Mouse (Mus musculus) forebrain, embryonic 11.5 days (tissue): ENCODE measurements around the gene Cd300e. TPM values are rescaled to one million over a fixed set of nuclear protein-coding genes. Genes with fewer than 3 reads are reported as not detected.

Experiments
- ATAC-seq: fragments of 200-750 bp; cut with Nextera tagmentation; replicated peaks from 2 replicates; pipeline ENCODE4 v1.8.0; 2017; ENCODE audit warnings: moderate TSS enrichment; ENCODE audit not compliant: low FRiP score
- DNase-seq: peaks from one replicate; pipeline ENCODE4 v3.0.0-alpha.2; 2017; ENCODE audit warnings: low spot score
- H3K27ac ChIP-seq: fragments of 300-500 bp; sonication (generic); 2 replicates; pipeline ENCODE4 v1.5.1; 2014; ENCODE audit warnings: low read depth, low read length
- H3K27me3 ChIP-seq: fragments of 300-500 bp; sonication (generic); 2 replicates; pipeline ENCODE4 v1.6.1; 2014; ENCODE audit warnings: mild to moderate bottlenecking, low read length, mixed read lengths; ENCODE audit not compliant: control insufficient read depth, insufficient read depth
- H3K36me3 ChIP-seq: fragments of 300-500 bp; sonication (generic); 2 replicates; pipeline ENCODE4 v1.6.1; 2014; ENCODE audit warnings: mild to moderate bottlenecking, low read length, moderate library complexity, mixed read lengths; ENCODE audit not compliant: control insufficient read depth, insufficient read depth
- H3K4me1 ChIP-seq: fragments of 300-500 bp; sonication (generic); replicated peaks from 2 replicates; pipeline ENCODE4 v1.6.1; 2014; ENCODE audit warnings: low read length, mixed read lengths; ENCODE audit not compliant: control insufficient read depth, insufficient read depth
- H3K4me2 ChIP-seq: fragments of 300-500 bp; sonication (generic); 2 replicates; pipeline ENCODE4 v1.6.1; 2014; ENCODE audit warnings: low read depth, mild to moderate bottlenecking, low read length, moderate library complexity, mixed read lengths; ENCODE audit not compliant: severe bottlenecking
- H3K4me3 ChIP-seq: fragments of 300-500 bp; sonication (generic); 2 replicates; pipeline ENCODE4 v1.5.1; 2014; ENCODE audit warnings: low read depth, low read length
- H3K9ac ChIP-seq: fragments of 300-500 bp; sonication (generic); 2 replicates; pipeline ENCODE4 v1.6.1; 2014; ENCODE audit warnings: low read length
- H3K9me3 ChIP-seq: fragments of 300-500 bp; sonication (generic); 2 replicates; pipeline ENCODE4 v1.6.1; 2016; ENCODE audit warnings: low read length, mixed read lengths; ENCODE audit not compliant: control insufficient read depth
- WGBS: fragments of 180-500 bp; shearing (Covaris S2); extraction: QIAGEN DNeasy Blood & Tissue Kit; methylation state at CpG from one replicate; pipeline ENCODE4 v1.1.7; 2014; 5-methylcytosine and 5-hydroxymethylcytosine counted together
- polyA plus RNA-seq: library from polyadenylated mRNA; unstranded; fragments of >200 nt; fragmentation: Nextera tagmentation; extraction: Ambion mirVana; gene quantifications from 2 replicates; pipeline ENCODE4 v1.2.1, GENCODE M21; 2014

Gene Cd300e
- polyA plus RNA-seq, result not detected in 2 replicates

- Histone ChIP-seq H3K4me3 (no peak within 1 kb of the TSS), H3K4me1 (no peaks in the 10 kb centered on the region), H3K4me2 (no peak within 1 kb of the TSS), H3K9me3 (no peaks in the 10 kb centered on the region), H3K27ac (no peak within 1 kb of the TSS), H3K27me3 (no peaks in the 10 kb centered on the region), H3K9ac (no peak within 1 kb of the TSS), H3K36me3 (no peaks in the 10 kb centered on the region)
- ATAC-seq (no peak), DNase-seq (no peak)
- WGBS, result 29% methylated on average over 5 of the region's 5 CpGs
Observed at GRCm38 (mm10) chr11:115062077-115062476, at the start of gene Cd300e. Cd300e (minus strand) TSS chr11:115062177.

DNA sequence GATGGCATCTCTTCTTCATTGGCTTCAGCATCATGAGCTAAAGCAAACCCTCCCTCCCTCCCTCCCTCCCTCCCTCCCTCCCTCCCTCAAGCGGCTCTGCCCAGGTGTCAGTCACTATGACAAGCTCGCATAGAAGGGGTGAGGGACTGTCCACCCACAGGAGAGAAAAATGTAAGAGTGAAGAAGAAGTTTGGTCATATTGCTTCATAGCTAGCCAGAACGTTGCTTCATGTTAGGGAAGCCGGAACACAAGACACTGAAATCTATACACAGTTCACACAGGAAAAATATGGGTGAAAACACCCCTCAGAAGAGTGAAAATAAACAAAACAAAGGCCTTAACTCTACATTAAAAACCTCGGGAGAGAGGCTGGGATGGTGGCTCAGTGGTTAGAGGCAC, 48.3 kb upstream of the Cd300e start:
- Histone ChIP-seq H3K27me3 (no peaks in the 10 kb centered on the region), H3K4me2 (no peak overlapping the region), H3K36me3 (no peaks in the 10 kb centered on the region), H3K9ac (no peak overlapping the region), H3K4me1 (no peaks in the 10 kb centered on the region), H3K27ac (no peak overlapping the region), H3K9me3 (no peaks in the 10 kb centered on the region), H3K4me3 (no peak overlapping the region)
- 85% methylated on average over 4 of the region's 5 CpGs for WGBS
- no peak for DNase-seq
- no peak for ATAC-seq

DNA sequence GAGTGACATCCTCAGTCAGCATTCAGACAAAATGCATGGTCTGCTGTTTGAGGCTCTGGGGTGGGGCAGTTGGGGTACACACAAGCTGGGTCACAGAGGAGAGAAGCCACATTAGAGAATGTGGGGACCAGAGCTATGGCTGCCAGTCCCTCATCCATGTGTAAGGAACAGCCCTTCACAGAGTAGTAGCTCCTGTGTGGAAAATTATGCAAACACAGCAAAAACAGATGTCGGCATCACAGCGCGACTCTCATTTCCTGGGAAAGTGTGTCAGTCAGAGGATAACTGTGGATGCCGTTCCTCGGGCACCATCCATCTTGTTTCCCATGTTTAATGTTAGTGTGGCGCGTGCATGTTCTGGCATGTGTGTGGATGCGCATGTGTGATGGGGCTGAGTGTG, 46.2 kb upstream of the Cd300e start:
- ATAC-seq (no peak), DNase-seq (no peak)
- H3K9ac ChIP-seq, result no peak overlapping the region
- no peaks in the 10 kb centered on the region for H3K4me1 ChIP-seq
- no peaks in the 10 kb centered on the region for H3K27me3 ChIP-seq
- no peaks in the 10 kb centered on the region for H3K36me3 ChIP-seq
- H3K4me2 ChIP-seq, result no peak overlapping the region
- no peak overlapping the region for H3K4me3 ChIP-seq
- 90% methylated on average over 8 of the region's 8 CpGs for WGBS
- no peaks in the 10 kb centered on the region for H3K9me3 ChIP-seq
- no peak overlapping the region for H3K27ac ChIP-seq

- WGBS, result 44% methylated on average over 4 of the region's 4 CpGs
- Histone ChIP-seq H3K9ac (no peak overlapping the region), H3K4me1 (no peaks in the 10 kb centered on the region), H3K9me3 (no peaks in the 10 kb centered on the region), H3K36me3 (no peaks in the 10 kb centered on the region), H3K27me3 (no peaks in the 10 kb centered on the region), H3K4me2 (no peak overlapping the region), H3K4me3 (no peak overlapping the region), H3K27ac (no peak overlapping the region)
- ATAC-seq (no peak), DNase-seq (no peak)
Observed at GRCm38 (mm10) chr11:115107403-115107916, 45.5 kb upstream of the Cd300e start.

- no peak for DNase-seq
- Histone ChIP-seq H3K27ac (no peak overlapping the region), H3K4me2 (no peak overlapping the region), H3K4me3 (no peak overlapping the region), H3K36me3 (no peaks in the 10 kb centered on the region), H3K9me3 (no peaks in the 10 kb centered on the region), H3K27me3 (no peaks in the 10 kb centered on the region), H3K4me1 (no peaks in the 10 kb centered on the region), H3K9ac (no peak overlapping the region)
- 89% methylated on average over 2 of the region's 2 CpGs for WGBS
- ATAC-seq, result no peak
Observed at GRCm38 (mm10) chr11:115106638-115107037, 44.7 kb upstream of the Cd300e start.

- no peaks in the 10 kb centered on the region for H3K36me3 ChIP-seq
- ATAC-seq (no peak), DNase-seq (no peak)
- no peak overlapping the region for H3K9ac ChIP-seq
- H3K4me1 ChIP-seq, result no peaks in the 10 kb centered on the region
- H3K9me3 ChIP-seq, result no peaks in the 10 kb centered on the region
- 65% methylated on average over 8 of the region's 8 CpGs for WGBS
- H3K27me3 ChIP-seq, result no peaks in the 10 kb centered on the region
- no peak overlapping the region for H3K4me3 ChIP-seq
- H3K27ac ChIP-seq, result no peak overlapping the region
- H3K4me2 ChIP-seq, result no peak overlapping the region
Observed at GRCm38 (mm10) chr11:115104769-115105563, 43.0 kb upstream of the Cd300e start.

- Histone ChIP-seq H3K4me1 (no peaks in the 10 kb centered on the region), H3K4me3 (no peak overlapping the region), H3K4me2 (no peak overlapping the region), H3K9ac (no peak overlapping the region), H3K9me3 (no peaks in the 10 kb centered on the region), H3K27ac (no peak overlapping the region), H3K27me3 (no peaks in the 10 kb centered on the region), H3K36me3 (no peaks in the 10 kb centered on the region)
- ATAC-seq (no peak), DNase-seq (no peak)
- WGBS, result 85% methylated on average over 25 of the region's 25 CpGs
Observed at GRCm38 (mm10) chr11:115103470-115104413, 41.8 kb upstream of the Cd300e start.

GRCm38 (mm10) chr11:115102116-115102515, 40.1 kb upstream of the Cd300e start:
- Histone ChIP-seq H3K4me1 (no peaks in the 10 kb centered on the region), H3K4me2 (no peak overlapping the region), H3K9ac (no peak overlapping the region), H3K36me3 (no peaks in the 10 kb centered on the region), H3K27me3 (no peaks in the 10 kb centered on the region), H3K4me3 (no peak overlapping the region), H3K27ac (no peak overlapping the region), H3K9me3 (no peaks in the 10 kb centered on the region)
- DNase-seq (no peak), ATAC-seq (no peak)
- WGBS, result 94% methylated on average over 9 of the region's 9 CpGs
